Mouse (Mus musculus): ENCODE measurements at regions not wholly inside any gene's neighbourhood (a gene's known extent, or its start where the extent isn't known, plus 50 kb on each side); places are given as distances from the start of the nearest gene placed in this dataset.

DNA sequence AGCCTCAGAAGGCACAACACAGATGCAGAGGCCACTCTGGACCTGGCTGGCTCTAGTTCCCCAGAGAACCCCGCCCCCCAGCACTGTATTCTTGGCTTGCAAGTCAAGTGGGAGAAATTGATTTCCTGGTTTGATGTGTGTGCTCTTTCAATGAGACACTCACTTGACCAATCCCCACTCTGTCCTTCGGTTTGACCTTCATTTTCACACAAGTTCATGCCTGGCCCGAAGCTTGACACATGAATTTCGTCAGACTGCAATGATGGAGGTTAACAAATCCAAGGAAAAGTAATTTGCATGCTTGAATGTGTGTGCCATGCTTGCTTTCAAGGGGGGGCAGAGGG is 333.4 kb upstream of the Mki67 start:
- no peak for DNase-seq

DNA sequence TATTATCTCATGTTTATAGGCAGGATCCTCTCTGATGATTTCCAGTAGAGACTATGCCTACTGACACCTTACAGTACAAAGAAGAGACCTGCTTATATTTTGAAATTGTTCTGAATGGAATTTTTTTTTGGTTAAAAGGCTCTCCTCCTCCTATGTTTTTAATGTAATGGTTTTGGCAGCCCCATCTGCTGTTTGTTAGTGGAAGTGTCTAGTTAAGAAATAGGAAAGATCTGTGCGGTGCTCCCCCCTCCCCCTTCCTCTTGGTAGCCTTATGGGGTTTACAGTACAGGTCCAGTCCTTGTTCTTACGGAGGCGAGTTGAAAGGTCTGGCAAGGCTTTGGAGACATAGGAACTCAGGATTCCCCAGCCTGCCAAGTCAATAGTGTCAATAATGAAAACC is 334.0 kb upstream of the Mki67 start:
- DNase-seq, result no peak

DNA sequence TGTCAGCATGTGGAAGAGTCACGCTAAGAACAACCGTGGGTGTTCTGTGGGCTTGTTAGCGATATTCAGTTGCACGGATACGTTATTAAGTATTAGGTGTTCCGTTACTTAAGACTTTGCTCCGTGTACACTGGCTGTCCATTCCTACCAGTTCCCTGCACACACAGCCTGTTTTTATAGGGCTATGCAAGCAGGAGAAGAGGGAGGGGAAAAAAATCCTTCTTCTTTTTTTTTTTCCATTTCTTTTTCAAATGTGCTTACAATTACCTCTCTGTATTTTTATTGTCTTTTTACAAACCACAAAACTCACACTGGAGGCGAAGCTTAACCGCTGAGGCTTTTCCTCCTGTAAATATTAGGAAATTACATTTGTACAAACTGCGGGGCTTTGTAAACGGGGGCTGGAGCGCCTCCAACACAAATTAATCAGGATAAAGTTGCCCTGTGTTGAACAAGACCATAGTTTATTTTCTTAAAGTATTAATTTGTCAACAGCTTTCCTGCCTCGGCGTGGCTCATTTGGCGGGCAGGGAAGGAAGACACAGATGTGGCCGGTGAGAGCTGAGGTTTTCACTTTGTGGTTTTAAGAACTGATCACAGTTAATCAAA is 340.8 kb upstream of the Mki67 start:
- DNase-seq, result no peak

DNA sequence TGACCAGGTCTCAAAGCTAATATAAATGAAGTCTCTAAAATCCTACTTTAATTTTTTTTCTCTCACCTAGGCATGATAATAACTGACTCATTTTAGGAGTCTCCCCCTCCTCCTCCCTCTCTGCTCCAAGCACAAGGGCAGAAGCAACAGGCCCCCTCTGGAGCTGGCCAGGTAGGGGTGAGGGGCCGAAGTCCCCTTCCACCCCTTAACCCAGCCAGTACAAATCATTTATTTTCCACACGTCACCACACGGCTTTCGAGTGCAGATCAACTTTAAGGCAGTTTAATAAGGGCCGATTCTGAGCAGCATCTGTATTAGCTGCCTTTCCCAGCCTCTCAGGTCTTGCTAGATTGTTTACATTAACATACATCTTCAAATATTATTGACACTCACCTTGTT is 342.2 kb upstream of the Mki67 start:
- DNase-seq, result no peak

DNA sequence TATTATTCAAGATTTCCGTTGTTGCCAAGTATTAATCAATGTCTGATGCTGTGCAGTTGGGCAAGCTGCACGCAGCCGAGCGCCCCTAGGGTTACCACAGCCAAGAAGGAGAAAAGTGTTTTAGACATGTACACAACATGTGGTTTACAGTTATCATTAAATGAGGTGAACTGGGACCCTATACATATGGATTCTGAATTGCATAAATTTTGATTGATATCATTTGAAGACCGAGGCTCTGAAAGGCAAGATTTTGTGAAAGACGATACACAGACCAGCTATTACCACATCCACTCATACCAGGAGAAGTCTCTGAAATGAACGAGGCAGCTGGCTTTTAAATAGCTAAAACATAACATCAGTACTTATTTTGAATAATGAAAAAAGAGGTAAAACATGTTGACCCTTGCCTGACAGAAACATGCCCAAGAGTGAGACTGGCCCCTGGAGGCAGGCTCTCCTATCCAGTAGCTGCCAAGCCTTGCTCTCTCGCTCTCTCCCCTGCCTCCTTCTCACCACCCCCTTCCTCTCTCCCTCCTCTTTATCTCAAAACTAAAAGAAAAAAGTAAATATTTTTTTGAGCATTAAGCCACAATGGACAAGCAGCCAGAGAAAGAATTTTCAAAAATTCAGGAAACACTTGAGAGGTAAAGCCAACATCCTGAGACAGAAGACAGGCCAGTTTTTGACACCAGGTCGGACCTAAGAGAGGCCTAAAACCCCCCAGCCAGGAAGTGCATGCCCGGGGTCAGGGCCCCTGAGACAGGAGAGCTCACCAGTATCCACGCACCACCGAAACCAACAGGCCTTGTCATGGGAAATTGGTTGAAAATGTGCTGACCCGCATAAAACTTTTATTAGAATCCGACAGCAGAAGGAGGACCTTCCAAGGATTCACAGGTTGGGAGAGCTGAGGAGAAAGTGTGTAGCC is 342.9 kb upstream of the Mki67 start:
- peak; percentile 10 to 20 for DNase-seq

DNA sequence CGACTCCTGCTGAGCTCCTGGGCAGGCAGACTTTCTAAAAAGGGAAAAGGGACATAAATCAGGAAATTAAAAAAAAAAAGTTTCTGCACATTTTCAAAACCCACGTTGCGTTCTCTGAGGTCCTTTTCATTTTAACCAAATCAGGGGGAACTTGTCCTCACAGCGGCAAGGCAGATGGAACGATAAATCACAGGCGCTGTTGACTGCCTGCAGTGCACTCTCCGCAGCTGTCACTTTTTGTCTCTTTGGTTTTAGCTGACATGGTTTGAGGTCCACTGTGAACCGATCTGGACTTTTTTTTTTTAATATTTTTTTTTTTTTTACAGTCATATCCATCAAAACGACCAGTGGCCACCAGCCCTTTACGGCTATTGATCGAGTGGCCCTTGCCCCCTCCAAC is 343.7 kb upstream of the Mki67 start:
- peak in 1 of 2 experiments; percentile 5 for DNase-seq

DNA sequence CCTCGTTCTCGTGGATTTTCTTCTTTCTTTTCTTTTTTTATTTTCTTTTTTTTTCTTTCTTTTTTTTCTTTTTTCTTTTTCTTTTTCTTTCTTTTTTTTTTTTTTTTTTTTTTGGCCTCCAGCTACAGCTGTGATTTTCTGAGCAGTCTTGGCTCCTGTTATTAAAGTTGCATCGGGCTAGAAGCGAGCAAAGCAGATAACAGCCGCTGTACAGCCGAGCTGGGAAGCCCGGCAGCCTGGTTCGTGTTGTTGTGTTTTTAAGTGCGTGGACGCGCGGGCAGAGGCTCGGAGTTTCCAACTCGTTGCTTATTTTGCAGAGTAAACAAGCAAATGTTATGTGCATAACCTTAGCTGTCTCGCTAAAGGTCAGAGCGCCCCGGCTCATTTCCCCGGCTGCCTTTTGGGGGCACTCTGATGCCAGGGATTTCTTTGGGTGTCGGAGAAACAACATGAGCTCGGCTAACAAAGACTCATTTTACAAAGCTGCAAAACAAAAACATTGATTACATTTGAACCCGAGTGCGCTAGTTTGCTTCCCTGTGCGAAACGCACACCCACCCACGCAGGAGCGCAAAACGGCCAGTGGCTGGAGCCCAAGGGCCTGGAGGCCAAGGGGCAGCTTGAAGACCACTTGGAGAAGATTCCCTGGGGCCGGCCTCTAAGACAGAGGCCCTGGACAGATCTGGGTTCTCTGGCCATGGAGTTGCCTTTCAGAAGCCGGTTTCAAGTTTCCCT is 344.3 kb upstream of the Mki67 start:
- DNase-seq, result peak; percentile 53 to 78

DNA sequence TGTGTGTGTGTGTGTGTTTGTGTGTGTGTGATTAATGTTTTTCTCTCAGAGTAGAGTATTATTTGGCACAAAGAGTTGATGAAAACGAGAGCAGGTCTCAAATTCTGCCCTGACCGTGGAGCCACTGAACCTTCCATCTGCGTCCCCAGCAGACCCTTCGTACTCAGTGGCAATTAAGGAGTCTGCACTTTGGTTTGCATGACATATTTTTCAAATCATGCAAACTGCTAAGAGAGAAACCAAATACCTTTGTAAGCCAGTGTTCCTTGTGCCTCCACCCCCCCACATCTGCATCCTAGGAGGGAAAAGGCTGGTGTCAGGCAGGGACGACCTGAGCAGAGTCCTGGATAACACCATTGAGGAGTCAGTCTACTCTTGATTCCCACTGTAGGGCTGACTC is 346.5 kb upstream of the Mki67 start:
- DNase-seq, result no peak

DNA sequence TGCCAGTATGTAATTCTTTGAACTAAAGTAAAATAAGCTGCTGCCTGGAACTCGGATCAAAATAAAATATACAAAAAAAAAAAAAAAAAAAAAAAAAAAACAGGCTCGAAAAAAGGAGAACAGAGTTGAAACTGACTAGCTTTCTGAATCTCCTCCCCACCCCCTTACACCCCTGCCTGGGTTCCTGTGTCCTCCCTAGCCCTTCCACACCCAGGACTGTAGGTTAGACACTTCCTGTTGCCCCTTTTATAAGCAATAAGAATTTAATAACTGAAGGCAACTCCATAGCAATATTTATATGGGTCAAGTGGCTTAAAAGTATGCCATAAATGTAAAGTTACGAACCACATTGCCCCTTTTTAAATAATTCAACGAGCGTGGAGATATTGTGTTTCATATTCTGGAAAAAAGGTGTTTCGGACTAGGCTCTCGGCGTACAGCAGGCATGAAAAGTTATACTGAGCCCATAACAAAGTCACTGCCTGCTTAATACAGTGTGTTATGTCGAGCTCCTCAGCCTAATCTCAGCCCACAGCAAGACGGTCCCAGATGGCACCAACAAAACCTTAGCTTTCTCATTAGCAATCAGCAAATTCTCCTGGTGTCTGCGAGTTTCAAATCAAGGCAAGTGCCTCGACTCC is 349.0 kb upstream of the Mki67 start:
- DNase-seq, result no peak

DNA sequence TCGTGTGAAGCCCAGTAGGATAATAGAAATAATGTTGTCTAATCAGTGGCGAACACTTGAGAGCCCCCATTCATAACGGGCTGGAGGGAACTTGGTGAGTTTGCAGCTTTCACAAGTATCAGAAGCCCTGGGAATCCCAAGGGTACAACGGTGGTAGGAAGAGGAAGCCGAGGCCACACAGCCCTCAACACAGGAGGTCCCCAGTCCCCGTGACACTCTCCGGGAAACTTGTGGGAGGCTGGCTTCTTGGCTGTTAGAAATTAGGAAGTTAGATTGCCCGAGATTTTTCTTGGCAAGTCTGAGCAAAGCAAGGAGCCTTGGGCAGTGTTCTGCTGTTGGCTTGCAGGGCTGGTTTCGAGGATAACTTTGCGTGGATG is 349.5 kb upstream of the Mki67 start:
- no peak for DNase-seq

DNA sequence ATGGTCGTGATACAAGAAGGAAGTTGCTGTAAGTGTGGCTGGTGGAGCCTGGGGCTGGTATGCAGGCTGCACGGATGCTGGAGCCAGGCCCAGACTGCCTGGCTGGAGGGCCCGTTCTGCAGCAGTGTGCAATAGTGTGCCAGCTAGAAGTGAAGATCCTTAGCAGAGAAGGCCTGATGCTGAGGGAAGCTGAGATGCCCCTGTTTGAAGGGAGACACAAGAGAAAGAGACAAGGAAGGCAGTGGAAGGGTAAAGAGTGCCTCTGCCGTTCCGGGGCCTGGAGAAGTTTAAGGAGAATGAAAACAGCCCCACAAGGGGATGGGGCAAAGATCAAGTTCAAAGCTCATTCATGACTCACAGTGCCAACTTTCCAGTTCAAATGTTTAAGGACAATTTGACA is 354.7 kb upstream of the Mki67 start:
- peak; percentile 20 to 23 for DNase-seq

DNA sequence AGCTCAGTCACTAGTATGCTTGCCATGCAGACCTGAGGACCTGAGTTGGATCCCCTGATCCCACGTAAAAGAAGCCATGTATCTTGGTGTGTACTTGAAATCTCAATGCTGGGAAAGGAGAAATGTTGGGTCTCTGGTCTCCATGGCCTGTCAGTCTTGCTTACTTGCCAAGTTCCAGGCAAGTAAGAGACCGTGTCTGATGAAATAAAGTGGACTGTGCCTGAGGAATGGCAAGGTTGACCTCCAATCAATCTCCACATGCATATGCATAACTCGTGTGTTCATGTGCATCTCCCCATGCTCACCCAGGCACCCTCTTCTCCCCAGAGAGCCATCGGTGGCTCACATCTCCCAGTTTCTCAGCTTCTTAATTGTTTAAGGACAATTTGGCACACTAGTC is 355.2 kb upstream of the Mki67 start:
- DNase-seq, result no peak

DNA sequence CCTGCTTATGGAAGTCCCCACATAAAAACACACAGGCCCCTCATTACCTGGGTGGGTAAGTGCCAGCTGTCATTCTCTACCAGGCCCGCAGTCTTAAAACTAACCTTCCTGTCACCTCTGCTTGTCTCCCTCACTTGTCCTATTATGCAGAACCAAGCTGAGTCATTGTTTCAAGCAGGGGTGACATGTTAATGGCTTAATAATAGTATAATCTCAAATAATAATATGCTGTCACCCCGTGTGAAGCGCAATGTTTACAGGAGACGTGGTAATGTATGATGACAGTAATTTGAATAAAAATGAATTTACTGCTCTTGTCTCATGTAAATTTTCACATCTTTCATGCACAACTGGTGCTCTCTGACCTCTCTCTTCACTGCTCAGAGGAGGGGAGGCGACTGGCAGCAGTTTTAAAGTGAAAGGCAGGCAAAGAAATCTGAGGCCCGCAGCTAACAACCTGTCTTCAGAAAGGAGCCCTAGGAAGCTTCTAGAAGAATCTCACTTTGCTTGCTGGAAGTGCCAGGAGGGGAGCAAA is 357.2 kb upstream of the Mki67 start:
- DNase-seq, result no peak

DNA sequence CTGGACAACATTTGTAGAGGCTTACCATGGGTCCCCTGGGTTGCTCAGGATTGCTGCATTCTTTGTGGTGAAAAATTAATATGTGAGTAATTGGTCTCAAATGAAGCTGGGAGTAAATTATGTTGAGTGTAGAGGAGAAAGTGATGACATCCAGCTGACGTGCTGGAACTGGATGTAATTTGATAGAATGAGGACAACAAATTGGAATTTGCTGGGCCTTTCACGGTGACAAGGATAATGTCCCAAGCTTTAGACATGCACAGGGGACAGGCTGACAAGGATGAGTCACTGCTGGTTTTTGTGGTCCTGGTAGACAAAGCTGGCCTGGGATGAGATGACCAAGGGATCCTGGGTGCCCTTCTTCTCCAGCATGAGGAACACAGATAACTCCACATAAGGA is 357.9 kb upstream of the Mki67 start:
- no peak for DNase-seq

DNA sequence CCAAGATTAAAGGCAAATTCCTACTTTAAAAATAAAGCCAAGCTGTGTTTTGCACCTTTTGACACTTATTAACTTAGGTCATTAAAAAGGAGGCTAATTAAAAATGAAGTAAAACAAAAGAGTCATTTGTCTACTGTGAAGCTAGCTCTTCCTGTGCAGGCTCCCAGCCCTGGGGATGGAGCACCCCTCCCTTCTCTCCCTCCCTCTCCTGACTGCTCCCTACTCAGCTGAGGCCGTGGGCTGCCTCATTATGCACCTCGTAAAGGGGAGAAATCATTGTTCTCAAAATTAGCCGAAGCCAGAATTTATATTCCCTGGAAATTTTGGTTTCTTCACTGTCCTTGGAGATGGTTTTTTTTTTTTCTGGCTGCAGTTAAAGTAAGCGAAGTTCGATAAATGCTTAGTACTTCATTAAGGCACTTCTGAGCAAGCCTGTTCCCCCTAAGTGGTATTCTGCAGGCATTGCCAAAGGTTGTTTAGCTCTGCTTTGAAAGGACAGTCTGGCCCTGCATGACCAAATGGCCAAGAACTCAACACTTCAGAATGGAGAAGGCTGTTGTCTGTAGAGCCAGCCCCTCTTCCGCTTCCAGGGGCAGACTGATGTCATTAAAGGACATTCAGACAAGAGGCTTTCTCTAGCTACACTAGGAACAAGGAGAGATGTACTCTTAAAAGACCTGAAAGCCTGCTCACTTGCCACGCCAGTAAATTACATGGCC is 365.5 kb upstream of the Mki67 start:
- peak in 1 of 2 experiments; percentile 16 for DNase-seq

DNA sequence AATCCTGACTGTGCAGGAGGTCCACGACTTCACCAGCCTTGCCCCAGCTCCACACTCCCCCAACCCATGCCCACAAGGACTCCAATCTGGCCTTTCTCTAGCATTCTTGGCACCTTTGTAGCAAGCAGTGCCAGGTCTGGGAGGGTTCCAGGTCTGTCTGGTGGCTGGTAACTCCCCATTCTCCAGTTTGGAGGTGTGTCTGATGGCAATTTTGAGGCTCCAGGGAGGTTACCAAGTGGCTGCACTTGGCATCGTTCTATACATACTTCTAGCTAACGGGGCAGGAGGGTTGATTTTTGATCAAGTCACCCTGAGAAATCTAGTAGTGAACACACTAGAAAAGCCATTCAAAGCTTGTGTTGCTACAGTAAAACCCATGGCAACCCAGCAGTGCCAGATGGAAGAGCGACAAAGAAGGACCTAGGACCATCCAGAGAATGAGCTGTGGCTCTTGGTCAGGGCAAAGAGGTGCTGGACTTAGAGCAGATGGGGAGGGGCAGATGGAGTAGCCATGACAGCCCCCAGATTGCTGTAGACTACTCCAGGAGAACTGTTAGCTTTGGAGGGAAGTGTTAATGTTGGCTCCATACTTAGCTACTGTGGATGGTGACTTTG is 366.2 kb upstream of the Mki67 start:
- no peak for DNase-seq

DNA sequence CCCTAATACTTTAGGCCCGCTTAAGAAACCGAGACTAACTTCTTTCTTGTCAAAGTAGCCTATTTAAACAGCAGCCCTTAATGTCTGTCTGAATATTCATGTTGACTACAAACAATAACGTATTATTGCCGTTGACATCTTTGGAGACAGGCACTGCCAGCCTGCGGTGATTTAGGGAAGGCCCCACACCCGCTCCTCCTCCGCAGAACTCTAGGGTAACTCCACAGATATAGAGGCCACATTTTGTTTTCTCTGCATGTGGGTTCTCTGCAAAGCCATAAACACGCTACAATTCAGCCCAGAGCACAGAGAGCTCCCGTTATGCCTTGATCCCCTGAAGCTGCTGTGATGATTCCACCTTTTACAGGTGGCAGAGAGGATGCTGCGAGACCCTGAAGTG is 366.8 kb upstream of the Mki67 start:
- DNase-seq, result no peak

DNA sequence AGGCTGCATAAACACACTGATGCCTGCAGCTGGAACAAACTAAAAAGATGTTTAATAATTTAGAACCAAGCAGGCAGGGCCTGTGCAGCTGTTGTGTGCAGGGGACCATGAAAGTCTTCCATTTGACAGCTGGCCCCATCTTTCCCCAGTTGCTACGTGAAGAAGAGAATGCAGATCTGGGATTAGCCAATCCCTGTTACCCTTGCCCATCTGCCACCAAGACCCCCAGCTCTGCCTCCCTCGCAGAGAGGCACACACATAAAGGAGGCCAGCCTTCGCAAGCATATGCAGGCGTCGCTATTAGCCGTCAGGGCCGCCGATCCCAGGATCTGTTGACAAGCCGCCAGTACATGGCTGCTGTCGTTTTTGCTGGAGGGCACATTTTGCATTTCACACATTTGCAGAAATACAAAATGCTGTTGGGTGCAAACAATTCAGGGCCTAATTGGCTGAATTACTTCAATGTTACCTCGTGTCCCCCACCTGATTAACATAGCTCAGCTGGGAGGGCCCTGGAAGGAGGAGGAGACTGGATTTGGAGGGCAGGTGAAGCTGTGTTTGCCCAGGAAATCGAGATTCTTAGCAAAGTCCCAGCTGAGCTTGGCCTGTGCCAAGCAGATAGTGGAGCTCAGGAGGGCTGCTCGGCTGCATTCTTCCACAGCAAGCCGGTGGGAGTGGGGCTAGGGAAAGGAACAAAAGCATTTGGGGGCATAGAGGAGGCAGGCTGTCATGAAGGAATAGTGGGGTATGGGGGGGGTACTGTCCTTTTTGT is 367.6 kb upstream of the Mki67 start:
- DNase-seq, result no peak

DNA sequence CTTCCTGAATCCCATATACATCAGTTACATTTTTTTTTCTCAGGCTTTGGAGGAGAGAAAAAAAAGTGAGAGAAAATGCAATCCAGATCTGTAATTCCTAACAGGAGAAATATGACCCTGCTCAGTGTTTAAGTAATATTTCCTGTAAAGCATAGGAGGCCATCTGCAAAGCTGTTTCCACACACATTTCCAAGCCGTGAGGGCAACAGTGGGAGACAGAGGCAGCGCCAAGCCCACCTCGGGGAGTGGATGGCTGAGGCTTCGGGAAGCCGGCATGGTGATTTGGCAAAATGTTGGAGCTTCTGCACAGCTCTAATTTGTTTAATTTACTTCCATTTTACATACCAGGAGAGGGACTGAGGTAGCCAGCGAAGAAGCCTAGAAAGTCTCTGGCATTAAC is 372.6 kb upstream of the Mki67 start:
- DNase-seq, result no peak

DNA sequence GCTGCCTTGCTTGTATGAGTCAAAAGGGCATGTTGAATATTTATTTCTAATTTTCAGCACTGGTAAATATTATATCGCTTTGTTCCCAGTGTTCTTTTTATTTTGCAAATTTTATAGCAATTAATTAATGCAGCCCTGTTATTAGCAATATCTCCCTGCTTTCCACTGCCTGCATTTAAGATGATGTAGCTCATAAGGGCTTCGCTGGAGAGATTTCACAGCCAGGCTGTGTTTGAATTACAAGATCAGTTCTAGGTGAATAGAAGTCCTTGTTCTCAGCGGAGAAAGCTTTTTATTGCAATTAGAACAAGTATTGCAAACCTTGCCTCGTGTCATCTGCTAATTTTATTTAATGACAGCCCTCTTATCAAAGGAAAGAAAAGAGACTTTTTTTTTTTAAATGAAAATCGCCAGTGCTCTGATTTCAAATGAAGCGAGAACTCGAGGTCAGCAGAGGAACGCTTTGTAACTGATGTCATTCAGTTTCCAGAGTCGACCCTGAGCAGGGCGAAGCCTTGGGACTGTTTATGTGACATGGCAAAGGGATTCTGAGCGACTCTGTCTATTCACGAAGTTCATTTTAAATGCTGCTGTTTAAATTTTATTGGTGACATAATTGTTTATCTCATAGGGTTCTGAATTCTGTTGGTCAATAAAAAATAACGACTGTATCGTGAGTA is 378.7 kb upstream of the Mki67 start:
- DNase-seq, result no peak

Data from heart, adult 18-20 months (tissue).